Mouse (Mus musculus): ENCODE data around the gene Kif5c. TPM values are rescaled to one million over a fixed set of nuclear protein-coding genes. Genes with fewer than 3 reads are reported as not detected.

The Kif5c gene
- total RNA-seq, 2 experiments from 2014 or later, result 567 to 594 TPM

GRCm38 (mm10) chr2:49678386-49678785 is 59.3 kb downstream of the Kif5c start:
- DNase-seq (ENCODE audit: extremely low spot score in 1 of 2, low spot score in 2 of 2), result no peak
- TF ChIP-seq CTCF (IDR thresholded peaks at IDR 0.05), result no peak
- intact Hi-C loops (cut with DNase I), result no loop called here
- no peak overlapping the region for H3K27ac ChIP-seq
- H3K4me3 ChIP-seq, result no peak overlapping the region

- no peak for DNase-seq (ENCODE audit: extremely low spot score in 1 of 2, low spot score in 2 of 2)
- intact Hi-C loops (cut with DNase I), result no loop called here
- Histone ChIP-seq H3K27ac (no peak overlapping the region), H3K4me3 (no peak overlapping the region)
- no peak for TF ChIP-seq CTCF (IDR thresholded peaks at IDR 0.05)
These were observed 60.3 kb downstream of the Kif5c start for GRCm38 (mm10) chr2:49679135-49679964.

- Histone ChIP-seq H3K4me3 (no peak overlapping the region), H3K27ac (peak overlapping the region; percentile 21; the same call in 1 of the 2 replicates)
- DNase-seq (ENCODE audit: extremely low spot score in 1 of 2, low spot score in 2 of 2), result no peak
- TF ChIP-seq CTCF (IDR thresholded peaks at IDR 0.05), result no peak
- intact Hi-C loops (cut with DNase I), result no loop called here
These were observed 63.7 kb downstream of the Kif5c start for GRCm38 (mm10) chr2:49682754-49683153.

GRCm38 (mm10) chr2:49684808-49685207 is 65.7 kb downstream of the Kif5c start:
- DNase-seq (ENCODE audit: extremely low spot score in 1 of 2, low spot score in 2 of 2), result no peak
- no peak overlapping the region for H3K27ac ChIP-seq
- no peak overlapping the region for H3K4me3 ChIP-seq
- no peak for TF ChIP-seq CTCF (IDR thresholded peaks at IDR 0.05)
- intact Hi-C loops (cut with DNase I), result no loop called here

GRCm38 (mm10) chr2:49690421-49690826 is 71.3 kb downstream of the Kif5c start:
- no peak overlapping the region for H3K27ac ChIP-seq
- no peak for DNase-seq (ENCODE audit: extremely low spot score in 1 of 2, low spot score in 2 of 2)

GRCm38 (mm10) chr2:49691441-49691840 is 72.3 kb downstream of the Kif5c start:
- no peak for TF ChIP-seq CTCF (IDR thresholded peaks at IDR 0.05)
- H3K4me3 ChIP-seq, result no peak overlapping the region

More at GRCm38 (mm10) chr2:49690421-49690826, 71.3 kb downstream of the Kif5c start:
- intact Hi-C loops (cut with DNase I), result no loop called here
- TF ChIP-seq CTCF (IDR thresholded peaks at IDR 0.05), result no peak
- H3K4me3 ChIP-seq, result no peak overlapping the region

GRCm38 (mm10) chr2:49694727-49695126 is 75.6 kb downstream of the Kif5c start:
- Histone ChIP-seq H3K4me3 (no peak overlapping the region), H3K27ac (peak overlapping the region; percentile 22)
- no peak for DNase-seq (ENCODE audit: extremely low spot score in 1 of 2, low spot score in 2 of 2)
- intact Hi-C loops (cut with DNase I), result loop anchor here (2.0 kb wide), 1 partner anchor 32 kb away; no protein-coding TSS in a partner anchor
- no peak for TF ChIP-seq CTCF (IDR thresholded peaks at IDR 0.05)

More at GRCm38 (mm10) chr2:49691441-49691840, 72.3 kb downstream of the Kif5c start:
- intact Hi-C loops (cut with DNase I), result no loop called here
- no peak for DNase-seq (ENCODE audit: extremely low spot score in 1 of 2, low spot score in 2 of 2)
- H3K27ac ChIP-seq, result no peak overlapping the region

- intact Hi-C loops (cut with DNase I), result loop anchor here (2.0 kb wide), 1 partner anchor 31 kb away; no protein-coding TSS in a partner anchor
- H3K4me3 ChIP-seq, result no peak overlapping the region
- TF ChIP-seq CTCF (IDR thresholded peaks at IDR 0.05), result no peak
- peak overlapping the region; percentile 22 for H3K27ac ChIP-seq
- DNase-seq (ENCODE audit: extremely low spot score in 1 of 2, low spot score in 2 of 2), result no peak
These were observed 76.4 kb downstream of the Kif5c start for GRCm38 (mm10) chr2:49695461-49695860.

GRCm38 (mm10) chr2:49698851-49699250 is 79.8 kb downstream of the Kif5c start:
- TF ChIP-seq CTCF (IDR thresholded peaks at IDR 0.05), result no peak
- DNase-seq (ENCODE audit: extremely low spot score in 1 of 2, low spot score in 2 of 2), result no peak
- intact Hi-C loops (cut with DNase I), result no loop called here
- H3K4me3 ChIP-seq, result no peak overlapping the region
- H3K27ac ChIP-seq, result no peak overlapping the region

GRCm38 (mm10) chr2:49700176-49700971 is 81.3 kb downstream of the Kif5c start:
- no peak for DNase-seq (ENCODE audit: extremely low spot score in 1 of 2, low spot score in 2 of 2)
- intact Hi-C loops (cut with DNase I), result no loop called here
- Histone ChIP-seq H3K27ac (no peak overlapping the region), H3K4me3 (no peak overlapping the region)
- no peak for TF ChIP-seq CTCF (IDR thresholded peaks at IDR 0.05)

GRCm38 (mm10) chr2:49710223-49710622 is 91.1 kb downstream of the Kif5c start:
- Histone ChIP-seq H3K27ac (peak overlapping the region; percentile 48; the same call in 1 of the 2 replicates), H3K4me3 (no peak overlapping the region)
- DNase-seq (ENCODE audit: extremely low spot score in 1 of 2, low spot score in 2 of 2), result no peak
- intact Hi-C loops (cut with DNase I), result loop anchor here (5.0 kb wide), 3 partner anchors 88 to 258 kb away; partner anchors contain the start of gene Epc2
- peak; percentile 46 for TF ChIP-seq CTCF (IDR thresholded peaks at IDR 0.05)

GRCm38 (mm10) chr2:49711693-49712092 is 92.6 kb downstream of the Kif5c start:
- intact Hi-C loops (cut with DNase I), result loop anchor here (5.0 kb wide), 3 partner anchors 89 to 259 kb away; partner anchors contain the start of gene Epc2
- no peak for DNase-seq (ENCODE audit: extremely low spot score in 1 of 2, low spot score in 2 of 2)
- no peak overlapping the region for H3K4me3 ChIP-seq

More at GRCm38 (mm10) chr2:49711693-49712092, 92.6 kb downstream of the Kif5c start:
- peak overlapping the region; percentile 87 for H3K27ac ChIP-seq
- no peak for TF ChIP-seq CTCF (IDR thresholded peaks at IDR 0.05)
